Mouse (Mus musculus) neural tube, embryonic 15.5 days (tissue): ENCODE data around the gene Dcpp3. TPM values are rescaled to one million over a fixed set of nuclear protein-coding genes. Genes with fewer than 3 reads are reported as not detected.
"Not testable (repeated sequence)": the region's sequence is repeated elsewhere in the genome, so short reads cannot be mapped to it uniquely, and the experiment has no call there.

Experiments
- ATAC-seq: fragments of 200-750 bp; cut with Nextera tagmentation; 2 replicates; pipeline ENCODE4 v1.8.0; 2017; ENCODE audit warnings: mild to moderate bottlenecking, moderate TSS enrichment, moderate library complexity; ENCODE audit not compliant: low FRiP score
- H3K27ac ChIP-seq: fragments of 300-500 bp; sonication (generic); replicated peaks from 2 replicates; pipeline ENCODE4 v1.5.1; 2015; ENCODE audit warnings: mild to moderate bottlenecking, inconsistent platforms
- H3K27me3 ChIP-seq: fragments of 300-500 bp; sonication (generic); replicated peaks from 2 replicates; pipeline ENCODE4 v1.6.1; 2015; ENCODE audit warnings: inconsistent platforms
- H3K36me3 ChIP-seq: fragments of 300-500 bp; sonication (generic); 2 replicates; pipeline ENCODE4 v1.6.1; 2015; ENCODE audit warnings: inconsistent platforms
- H3K4me1 ChIP-seq: fragments of 300-500 bp; sonication (generic); 2 replicates; pipeline ENCODE4 v1.6.1; 2015; ENCODE audit warnings: inconsistent platforms
- H3K4me2 ChIP-seq: fragments of 300-500 bp; sonication (generic); 2 replicates; pipeline ENCODE4 v1.6.1; 2015; ENCODE audit warnings: inconsistent platforms, mild to moderate bottlenecking, moderate library complexity
- H3K4me3 ChIP-seq: fragments of 300-500 bp; sonication (generic); replicated peaks from 2 replicates; pipeline ENCODE4 v1.5.1; 2015; ENCODE audit warnings: mild to moderate bottlenecking, inconsistent platforms
- H3K9ac ChIP-seq: fragments of 300-500 bp; sonication (generic); replicated peaks from 2 replicates; pipeline ENCODE4 v1.6.1; 2015; ENCODE audit warnings: mild to moderate bottlenecking, inconsistent platforms
- H3K9me3 ChIP-seq: fragments of 300-500 bp; sonication (generic); replicated peaks from 2 replicates; pipeline ENCODE4 v1.6.1; 2016; ENCODE audit warnings: inconsistent platforms
- WGBS: fragments of 180-500 bp; shearing (Covaris S2); methylation state at CpG from one replicate; pipeline ENCODE4 v1.1.7; 2015; ENCODE audit warnings: mixed read lengths; 5-methylcytosine and 5-hydroxymethylcytosine counted together
- polyA plus RNA-seq: library from polyadenylated mRNA; unstranded; fragments of >200 nt; fragmentation: Nextera tagmentation; extraction: Ambion mirVana; gene quantifications from 2 replicates; pipeline ENCODE4 v1.2.1, GENCODE M21; 2015

Dcpp3 gene
- polyA plus RNA-seq, 1 experiment from 2014 or later = not detected

DNA sequence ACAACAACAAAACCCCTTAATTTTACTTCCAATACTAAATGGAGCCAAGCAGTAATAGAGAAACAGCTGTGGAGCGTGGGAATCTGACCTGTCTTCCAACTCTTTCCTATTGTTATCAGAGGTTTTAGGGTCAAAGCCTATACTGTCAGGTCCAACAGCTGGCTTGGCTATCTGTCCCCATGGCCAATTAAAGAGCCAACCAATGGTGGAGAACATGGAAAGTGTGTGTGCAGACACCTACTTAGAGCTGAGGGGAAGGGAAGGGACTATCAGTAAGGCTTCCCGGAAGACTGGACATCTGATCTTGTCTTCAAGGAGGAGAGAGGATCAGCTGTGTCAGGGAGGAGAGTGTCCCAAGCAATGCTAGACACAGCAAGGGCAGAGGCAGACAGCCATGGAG lies 31.8 kb downstream of the Dcpp3 start:
- H3K4me3 ChIP-seq = no peak overlapping the region
- no peaks in the 10 kb centered on the region for H3K36me3 ChIP-seq
- 91% methylated on average over 2 of the region's 2 CpGs for whole genome bisulfite sequencing
- no peak overlapping the region for H3K4me2 ChIP-seq
- no peak overlapping the region for H3K27ac ChIP-seq
- no peaks in the 10 kb centered on the region for H3K27me3 ChIP-seq
- no peak overlapping the region for H3K9ac ChIP-seq
- no peak for ATAC-seq
- no peaks in the 10 kb centered on the region for H3K4me1 ChIP-seq
- no peaks in the 10 kb centered on the region for H3K9me3 ChIP-seq

DNA sequence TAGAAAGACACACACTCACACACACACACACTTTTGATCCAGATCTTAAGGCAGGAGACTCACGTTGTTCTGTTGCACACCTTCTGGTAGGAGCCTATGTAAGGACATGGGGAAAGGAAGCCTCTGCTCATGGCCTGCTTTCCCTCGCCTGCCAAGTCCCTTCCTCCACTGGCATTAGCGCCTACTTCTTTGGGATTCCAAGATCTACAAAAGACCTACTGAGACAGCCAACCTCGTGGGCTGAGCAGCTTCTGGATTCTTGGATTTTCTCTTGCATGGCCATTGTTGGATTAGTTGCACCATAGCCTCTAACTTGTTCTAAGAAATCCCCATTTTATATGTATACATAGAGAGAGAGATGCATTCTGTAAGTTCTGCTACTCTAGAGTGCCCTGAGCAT lies 33.6 kb downstream of the Dcpp3 start:
- H3K27me3 ChIP-seq, H3K27ac ChIP-seq, H3K36me3 ChIP-seq, H3K4me1 ChIP-seq, H3K4me2 ChIP-seq, ATAC-seq, H3K9me3 ChIP-seq, H3K4me3 ChIP-seq, H3K9ac ChIP-seq: not testable (repeated sequence)
- WGBS = 76% methylated on average over 4 of the region's 4 CpGs

DNA sequence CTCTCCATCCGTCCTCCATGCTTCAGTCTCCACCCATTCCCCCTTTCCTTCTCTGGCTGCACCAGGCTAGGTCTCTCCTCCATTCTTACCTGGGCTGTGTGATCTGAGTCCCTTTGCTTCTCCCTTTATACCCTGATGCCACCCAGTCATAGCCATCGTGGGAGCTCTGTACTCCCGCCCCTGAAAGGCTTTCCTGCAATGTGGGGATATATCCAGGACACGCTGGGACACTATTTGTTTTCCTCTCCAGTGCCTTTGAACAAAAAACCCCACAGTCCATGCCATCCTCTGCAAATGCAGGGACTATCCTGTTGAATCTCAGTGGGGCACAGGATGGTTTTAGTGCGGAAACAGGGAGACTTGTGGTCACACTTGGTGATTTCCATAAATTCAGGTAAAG lies 37.9 kb downstream of the Dcpp3 start, which contains the start of gene Sbpl:
Gene Sbpl, minus strand, starts transcription at position 101 of the 400 bp plus-strand sequence.
- Histone ChIP-seq H3K4me2 (no peak within 1 kb of the TSS), H3K4me1 (0 out of 2 replicates have a peak, but pooled peaks cover 3% of the 10 kb centered on the region), H3K4me3 (no peak within 1 kb of the TSS), H3K9ac (no peak within 1 kb of the TSS), H3K36me3 (no peaks in the 10 kb centered on the region), H3K9me3 (no peaks in the 10 kb centered on the region), H3K27ac (no peak within 1 kb of the TSS), H3K27me3 (no peaks in the 10 kb centered on the region)
- no peak for ATAC-seq
- 71% methylated on average over 5 of the region's 5 CpGs for WGBS

DNA sequence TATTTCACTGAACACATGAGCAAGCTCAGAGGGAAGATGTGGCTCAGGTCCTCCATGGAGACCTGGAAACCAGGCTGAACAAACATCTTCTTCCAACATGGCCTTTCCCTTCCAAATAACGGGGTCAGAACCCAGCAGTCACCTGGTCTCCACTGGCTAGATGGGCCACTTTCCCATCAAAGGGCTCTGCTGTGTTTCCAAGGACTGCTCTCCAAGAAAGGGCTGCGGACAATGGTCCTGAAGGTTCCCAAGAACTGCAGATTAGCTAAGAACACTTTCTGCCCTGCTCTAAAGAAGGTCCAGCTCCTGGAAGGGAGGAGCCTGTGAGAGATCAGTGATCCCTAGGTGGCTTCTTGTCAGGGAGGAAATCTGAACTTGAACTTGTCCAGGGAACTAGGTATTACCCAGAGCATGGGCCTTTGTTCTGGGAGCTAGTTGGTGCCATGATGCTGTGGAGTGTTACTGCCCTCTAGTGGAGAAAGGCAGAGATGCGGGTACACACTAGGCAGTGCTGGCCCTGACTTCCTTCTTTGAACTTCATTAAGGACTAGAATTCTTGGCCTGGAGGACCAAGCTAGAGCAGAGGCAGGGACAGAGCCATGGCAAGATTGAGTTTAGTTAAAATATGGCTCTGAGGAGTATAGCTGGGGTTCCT lies 43.0 kb downstream of the Dcpp3 start:
- Histone ChIP-seq H3K9ac (no peak overlapping the region), H3K4me3 (no peak overlapping the region), H3K9me3 (no peaks in the 10 kb centered on the region), H3K36me3 (no peaks in the 10 kb centered on the region), H3K27ac (peak overlapping the region; percentile 28; the same call in 1 of the 2 replicates), H3K4me1 (0 out of 2 replicates have a peak, but pooled peaks cover 4% of the 10 kb centered on the region), H3K27me3 (no peaks in the 10 kb centered on the region), H3K4me2 (no peak overlapping the region)
- WGBS = 44% methylated on average over 3 of the region's 3 CpGs
- peak; percentile 94 for ATAC-seq

DNA sequence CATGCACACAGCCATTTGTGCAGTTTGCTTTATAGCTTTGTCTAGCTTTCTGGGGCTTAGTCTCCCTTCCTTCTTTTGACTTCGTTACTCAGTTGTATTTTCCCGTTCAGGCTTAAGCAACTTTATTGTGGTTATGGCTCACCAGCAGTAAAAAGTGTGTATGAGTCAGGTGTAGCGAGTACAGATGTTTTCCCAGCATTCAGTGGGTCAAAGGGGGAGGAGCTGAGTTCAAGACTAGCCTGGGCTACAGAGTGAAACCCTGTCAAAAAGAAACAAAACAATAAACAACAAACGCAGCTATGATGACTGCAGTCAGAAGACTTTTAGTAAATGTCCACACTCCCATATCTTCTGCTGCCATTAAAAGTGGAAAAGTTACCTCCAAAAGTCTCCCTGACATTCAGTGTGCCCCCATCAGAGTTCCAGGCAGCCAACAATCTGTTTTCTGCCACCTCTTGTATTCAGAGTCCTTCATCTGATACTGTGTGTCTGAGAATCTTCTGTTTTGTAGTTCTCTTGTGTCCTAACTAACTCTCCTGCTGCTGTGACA lies 44.4 kb downstream of the Dcpp3 start:
- Histone ChIP-seq H3K36me3 (no peaks in the 10 kb centered on the region), H3K27me3 (no peaks in the 10 kb centered on the region), H3K9me3 (no peaks in the 10 kb centered on the region), H3K4me1 (0 out of 2 replicates have a peak, but pooled peaks cover 4% of the 10 kb centered on the region), H3K27ac (no peak overlapping the region), H3K9ac (no peak overlapping the region), H3K4me3 (no peak overlapping the region), H3K4me2 (no peak overlapping the region)
- 37% methylated on average over 4 of the region's 4 CpGs for WGBS
- no peak for ATAC-seq

DNA sequence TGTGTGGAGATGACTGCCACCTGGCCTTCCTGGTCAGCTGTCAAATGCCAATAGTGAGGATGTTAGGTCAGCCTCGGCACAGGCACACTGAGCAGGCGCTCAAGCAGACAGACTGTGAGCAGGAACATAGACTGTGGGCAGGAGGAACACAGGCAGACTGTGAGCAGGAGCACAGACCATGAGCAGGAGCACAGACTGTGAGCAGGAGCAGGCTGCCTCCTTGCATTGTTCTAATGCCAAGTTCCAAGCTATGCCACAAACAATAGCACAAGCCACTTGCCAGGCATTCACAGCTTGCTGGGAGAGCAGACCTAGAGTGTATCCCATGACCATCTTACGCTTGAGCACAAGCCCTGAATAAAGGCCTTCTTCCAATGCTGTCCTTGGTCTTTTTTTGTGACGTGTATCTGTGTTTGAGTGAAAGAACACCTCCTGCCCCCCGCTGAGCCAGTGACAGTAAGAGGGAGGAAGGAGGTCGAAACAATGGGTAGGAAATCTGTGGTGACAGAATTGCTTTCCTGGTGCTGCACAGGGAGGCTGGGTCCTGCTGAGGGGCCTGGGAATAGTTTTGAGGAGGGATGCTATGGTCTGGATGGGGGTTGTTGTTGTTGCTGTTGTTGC lies 48.7 kb downstream of the Dcpp3 start:
- Histone ChIP-seq H3K9ac (no peak overlapping the region), H3K36me3 (no peaks in the 10 kb centered on the region), H3K9me3 (no peaks in the 10 kb centered on the region), H3K4me1 (no peaks in the 10 kb centered on the region), H3K27me3 (no peaks in the 10 kb centered on the region), H3K4me3 (no peak overlapping the region), H3K4me2 (no peak overlapping the region), H3K27ac (no peak overlapping the region)
- 37% methylated on average over 6 of the region's 6 CpGs for WGBS
- no peak for ATAC-seq

DNA sequence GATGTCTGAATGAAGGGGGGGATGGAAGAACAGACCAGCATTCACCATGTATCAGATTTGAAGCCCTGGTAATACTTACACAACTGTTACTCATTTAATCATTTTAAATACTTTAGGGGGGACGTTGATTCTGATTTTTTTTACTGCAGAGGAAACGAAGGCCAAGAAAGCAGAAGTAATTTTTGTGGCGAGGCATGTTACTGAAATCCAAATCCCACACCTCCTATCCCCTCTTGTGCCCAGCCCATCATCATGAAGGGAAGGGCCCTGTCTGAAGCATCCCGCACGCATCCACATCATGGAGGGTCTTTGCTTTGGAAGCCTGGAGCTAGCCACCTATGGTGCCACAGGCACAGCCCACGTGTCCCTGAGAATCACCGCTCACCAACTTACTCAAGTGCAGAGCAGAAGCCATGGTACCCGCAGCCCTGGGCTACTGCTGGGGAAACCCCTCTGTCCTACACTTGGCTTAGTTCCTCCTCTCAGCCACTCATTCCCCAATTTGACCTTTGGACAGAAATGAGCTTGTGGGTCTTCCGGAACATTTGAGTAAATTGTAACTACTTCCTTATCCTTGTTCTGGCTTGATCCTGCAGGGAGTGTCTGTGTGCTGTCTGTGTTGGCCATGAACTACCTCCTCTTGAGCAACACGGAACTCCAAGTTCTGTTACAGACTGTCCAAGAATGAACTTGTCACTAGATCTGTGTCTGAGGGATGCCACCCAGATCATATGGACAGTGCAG lies 49.6 kb downstream of the Dcpp3 start:
- H3K36me3 ChIP-seq = no peaks in the 10 kb centered on the region
- H3K9me3 ChIP-seq = no peaks in the 10 kb centered on the region
- H3K27me3 ChIP-seq = no peaks in the 10 kb centered on the region
- no peak overlapping the region for H3K9ac ChIP-seq
- WGBS = 89% methylated on average over 10 of the region's 10 CpGs
- H3K27ac ChIP-seq = no peak overlapping the region
- no peak overlapping the region for H3K4me3 ChIP-seq
- no peak for ATAC-seq
- no peaks in the 10 kb centered on the region for H3K4me1 ChIP-seq
- H3K4me2 ChIP-seq = no peak overlapping the region

DNA sequence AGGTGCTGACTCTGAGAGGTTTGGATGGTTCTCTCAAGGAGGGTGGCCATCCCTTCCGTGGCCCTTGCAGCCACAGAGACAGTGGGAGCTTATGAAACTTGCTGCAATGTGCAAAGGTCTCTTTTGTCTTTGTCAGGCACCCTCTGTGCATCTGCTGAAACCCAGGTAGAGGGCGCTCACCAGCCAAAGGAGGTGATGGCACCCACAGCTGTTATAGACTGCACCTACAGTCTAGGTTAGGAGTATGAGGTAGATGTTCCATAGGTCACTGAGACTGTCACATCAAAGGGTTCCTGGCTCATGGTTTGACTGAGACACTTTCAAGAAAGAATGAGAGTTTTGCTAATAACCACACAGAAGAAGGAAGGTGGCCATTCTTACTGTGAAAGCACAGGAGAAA lies 51.5 kb downstream of the Dcpp3 start:
- WGBS = 65% methylated on average over 2 of the region's 2 CpGs
- Histone ChIP-seq H3K4me2 (no peak overlapping the region), H3K4me3 (no peak overlapping the region), H3K27me3 (no peaks in the 10 kb centered on the region), H3K9me3 (no peaks in the 10 kb centered on the region), H3K4me1 (no peaks in the 10 kb centered on the region), H3K9ac (no peak overlapping the region), H3K27ac (no peak overlapping the region), H3K36me3 (no peaks in the 10 kb centered on the region)
- ATAC-seq = no peak

Other genes starting within 250 kb of the Dcpp3 start
- gene Hcfc1r1, start 243.9 kb upstream of the Dcpp3 start, polyA plus RNA-seq = 129 and 149 TPM in 2 replicates
- gene Thoc6, start 243.6 kb upstream of the Dcpp3 start, polyA plus RNA-seq = 44.1 and 45.1 TPM in 2 replicates
- 9.1 and 9.5 TPM in 2 replicates for gene Tnfrsf12a, start 240.0 kb upstream of the Dcpp3 start, polyA plus RNA-seq
- gene Cldn6, start 238.2 kb upstream of the Dcpp3 start, polyA plus RNA-seq = 0.14 and 8.5 TPM in 2 replicates
- 1.1 TPM in 2 replicates for gene Cldn9, start 233.4 kb upstream of the Dcpp3 start, polyA plus RNA-seq
- gene 1520401A03Rik, start 194.7 kb upstream of the Dcpp3 start, polyA plus RNA-seq = 0.23 and 0.27 TPM in 2 replicates
- gene Pkmyt1, start 191.1 kb upstream of the Dcpp3 start, polyA plus RNA-seq = 17.5 and 26.7 TPM in 2 replicates
- gene Paqr4, start 176.6 kb upstream of the Dcpp3 start, polyA plus RNA-seq = 53.0 and 60.0 TPM in 2 replicates
- gene Kremen2, start 171.6 kb upstream of the Dcpp3 start, polyA plus RNA-seq = 1.3 and 6.9 TPM in 2 replicates
- gene Flywch1, start 145.9 kb upstream of the Dcpp3 start, polyA plus RNA-seq = 199 and 224 TPM in 2 replicates
- gene Flywch2, start 131.4 kb upstream of the Dcpp3 start, polyA plus RNA-seq = 74.8 and 94.6 TPM in 2 replicates
- gene Srrm2, start 126.9 kb upstream of the Dcpp3 start, polyA plus RNA-seq = 479 and 502 TPM in 2 replicates
- gene Elob, start 88.3 kb upstream of the Dcpp3 start, polyA plus RNA-seq = 1,232 and 1,344 TPM in 2 replicates
- gene Prss33, start 81.4 kb upstream of the Dcpp3 start, polyA plus RNA-seq = not detected in 2 replicates
- 0.50 and 1.1 TPM in 2 replicates for gene Prss32, start 73.6 kb upstream of the Dcpp3 start, polyA plus RNA-seq
- gene Prss41, start 73.3 kb upstream of the Dcpp3 start, polyA plus RNA-seq = 1.9 and 2.0 TPM in 2 replicates
- not detected in 2 replicates for gene Prss21, start 49.4 kb upstream of the Dcpp3 start, polyA plus RNA-seq
- not detected in 2 replicates for gene Dcpp1, start 36.6 kb upstream of the Dcpp3 start, polyA plus RNA-seq
- not detected in 2 replicates for gene Dcpp2, start 36.6 kb upstream of the Dcpp3 start, polyA plus RNA-seq
- gene Sbp, start 24.2 kb downstream of the Dcpp3 start, polyA plus RNA-seq = not detected in 2 replicates
- not detected in 2 replicates for gene Sbpl, start 37.8 kb downstream of the Dcpp3 start, polyA plus RNA-seq
- 0.96 TPM in 1 of 2 replicates, not detected in the other for gene Prss30, start 63.1 kb downstream of the Dcpp3 start, polyA plus RNA-seq
- not detected in 2 replicates for gene Prss22, start 80.6 kb downstream of the Dcpp3 start, polyA plus RNA-seq
- 0.19 and 0.28 TPM in 2 replicates for gene Prss27, start 120.7 kb downstream of the Dcpp3 start, polyA plus RNA-seq
- gene Kctd5, start 156.0 kb downstream of the Dcpp3 start, polyA plus RNA-seq = 75.9 and 77.4 TPM in 2 replicates
- gene Pdpk1, start 233.5 kb downstream of the Dcpp3 start, polyA plus RNA-seq = 63.9 and 68.9 TPM in 2 replicates
- 35.7 and 37.8 TPM in 2 replicates for gene Amdhd2, start 246.3 kb downstream of the Dcpp3 start, polyA plus RNA-seq